Mouse (Mus musculus) G1E (cell line): Measurements from ENCODE around the gene Iqcf5. TPM values are rescaled to one million over a fixed set of nuclear protein-coding genes. Genes with fewer than 3 reads are reported as not detected.
"Not testable (repeated sequence)": the region's sequence is repeated elsewhere in the genome, so short reads cannot be mapped to it uniquely, and the experiment has no call there.

Experiments used
- ATAC-seq: 2 replicates; pipeline ENCODE4 v1.8.0; 2016; ENCODE audit warnings: mild to moderate bottlenecking; ENCODE audit not compliant: insufficient number of reproducible peaks, poor library complexity, low FRiP score, severe bottlenecking; ENCODE audit errors: extremely low read depth
- DNase-seq: peaks from one replicate; pipeline ENCODE4 v3.0.0; 2012; ENCODE audit warnings: low spot score
- H3K27me3 ChIP-seq: 2 replicates; pipeline ENCODE4 v1.6.1; 2012; ENCODE audit warnings: mild to moderate bottlenecking, low read length, inconsistent platforms; ENCODE audit not compliant: insufficient read depth
- H3K36me3 ChIP-seq: replicated peaks from 2 replicates; pipeline ENCODE3; 2012; ENCODE audit warnings: mild to moderate bottlenecking, inconsistent platforms
- H3K4me1 ChIP-seq: 2 replicates; pipeline ENCODE4 v1.6.1; 2012; ENCODE audit warnings: low read depth, low read length, inconsistent platforms, mixed read lengths; ENCODE audit not compliant: insufficient read depth
- H3K4me3 ChIP-seq: 2 replicates; pipeline ENCODE4 v1.5.1; 2012; ENCODE audit warnings: low read depth, mild to moderate bottlenecking, inconsistent platforms, low read length, moderate library complexity, mixed read lengths
- H3K9me3 ChIP-seq: replicated peaks from 2 replicates; pipeline ENCODE4 v1.6.1; 2012; ENCODE audit warnings: inconsistent platforms
- CTCF ChIP-seq: IDR thresholded peaks from 2 replicates; pipeline ENCODE4 v1.5.1; 2012; ENCODE audit warnings: low read depth, low read length, inconsistent platforms, mixed read lengths
- GATA1 ChIP-seq: IDR thresholded peaks from 2 replicates; pipeline ENCODE4 v1.6.1; 2012; ENCODE audit warnings: borderline replicate concordance, low read length, inconsistent platforms, mixed read lengths
- GATA2 ChIP-seq: IDR thresholded peaks from 2 replicates; pipeline ENCODE4 v1.6.1; 2012; ENCODE audit warnings: low read depth, low read length, inconsistent platforms, borderline replicate concordance
- POLR2AphosphoS5 ChIP-seq: IDR thresholded peaks from 2 replicates; pipeline ENCODE4 v1.6.1; 2012; ENCODE audit warnings: low read depth, low read length, inconsistent platforms; ENCODE audit not compliant: insufficient replicate concordance
- TAL1 ChIP-seq: conservative IDR thresholded peaks from 2 replicates; pipeline ENCODE4 v1.6.1; 2012; ENCODE audit warnings: low read depth, low read length, inconsistent platforms, mixed read lengths
- polyA plus RNA-seq: library from polyadenylated mRNA; stranded (reverse); fragments of >175 nt; gene quantifications from 2 replicates; pipeline ENCODE4 v1.2.3, GENCODE M21; 2012
- total RNA-seq, 2 experiments: library from RNA; stranded (forward) in 1 of 2; stranded (reverse) in 1 of 2; fragments of 200-1000 nt in 1 of 2; fragments of >200 nt in 1 of 2; fragmentation: Nextera tagmentation in 1 of 2; gene quantifications; 2 replicates each; pipeline ENCODE4 v1.2.3; 2014 to 2017

The Iqcf5 gene
- total and polyA plus RNA-seq, 3 experiments = 0.76 to 5.3 TPM; not detected in 1

- no peaks in the 10 kb centered on the region for H3K27me3 ChIP-seq
- peaks cover 55% of the 10 kb centered on the region for H3K4me1 ChIP-seq
- DNase-seq = no peak
- H3K4me3 ChIP-seq = no peak overlapping the region
- peaks cover 69% of the 10 kb centered on the region for H3K36me3 ChIP-seq
- TF ChIP-seq GATA1 (no peak), TAL1 (no peak), GATA2 (no peak), POLR2AphosphoS5 (no peak), CTCF (no peak)
- no peaks in the 10 kb centered on the region for H3K9me3 ChIP-seq
- ATAC-seq = no peak
Measured at GRCm38 (mm10) chr9:106480541-106480940, 33.8 kb upstream of the Iqcf5 start.

- no peak for DNase-seq
- ATAC-seq = no peak
- peaks cover 49% of the 10 kb centered on the region for H3K4me1 ChIP-seq
- H3K4me3 ChIP-seq = no peak overlapping the region
- peaks cover 74% of the 10 kb centered on the region for H3K36me3 ChIP-seq
- no peaks in the 10 kb centered on the region for H3K9me3 ChIP-seq
- TF ChIP-seq GATA1 (no peak), TAL1 (no peak), CTCF (no peak), POLR2AphosphoS5 (no peak), GATA2 (no peak)
- H3K27me3 ChIP-seq = no peaks in the 10 kb centered on the region
Measured at GRCm38 (mm10) chr9:106481075-106481474, 33.3 kb upstream of the Iqcf5 start.

GRCm38 (mm10) chr9:106481676-106482075 lies 32.7 kb upstream of the Iqcf5 start:
- ATAC-seq (no peak), DNase-seq (no peak)
- peaks cover 43% of the 10 kb centered on the region for H3K4me1 ChIP-seq

GRCm38 (mm10) chr9:106482578-106483115 lies 31.7 kb upstream of the Iqcf5 start:
- Histone ChIP-seq H3K27me3 (no peaks in the 10 kb centered on the region), H3K9me3 (no peaks in the 10 kb centered on the region), H3K36me3 (peaks cover 75% of the 10 kb centered on the region), H3K4me3 (no peak overlapping the region), H3K4me1 (peaks cover 43% of the 10 kb centered on the region)
- DNase-seq = no peak
- ATAC-seq = no peak
- TF ChIP-seq POLR2AphosphoS5 = no peak
- TF ChIP-seq GATA2 = no peak
- TF ChIP-seq CTCF = no peak
- TF ChIP-seq GATA1 = no peak
- no peak for TF ChIP-seq TAL1

More at GRCm38 (mm10) chr9:106481676-106482075, 32.7 kb upstream of the Iqcf5 start:
- peaks cover 75% of the 10 kb centered on the region for H3K36me3 ChIP-seq
- H3K4me3 ChIP-seq = no peak overlapping the region
- no peak for TF ChIP-seq CTCF
- no peak for TF ChIP-seq GATA2
- TF ChIP-seq GATA1 = no peak
- TF ChIP-seq POLR2AphosphoS5 = no peak
- no peak for TF ChIP-seq TAL1
- H3K27me3 ChIP-seq = no peaks in the 10 kb centered on the region
- no peaks in the 10 kb centered on the region for H3K9me3 ChIP-seq

GRCm38 (mm10) chr9:106483136-106483535 lies 31.2 kb upstream of the Iqcf5 start:
- ATAC-seq = no peak
- Histone ChIP-seq H3K9me3 (no peaks in the 10 kb centered on the region), H3K36me3 (peaks cover 75% of the 10 kb centered on the region), H3K4me3 (no peak overlapping the region), H3K4me1 (peaks cover 39% of the 10 kb centered on the region), H3K27me3 (no peaks in the 10 kb centered on the region)
- DNase-seq = no peak
- no peak for TF ChIP-seq GATA2

- H3K9me3 ChIP-seq = no peaks in the 10 kb centered on the region
- ATAC-seq (no peak), DNase-seq (no peak)
- peaks cover 36% of the 10 kb centered on the region for H3K4me1 ChIP-seq
- H3K36me3 ChIP-seq = peaks cover 73% of the 10 kb centered on the region
- H3K27me3 ChIP-seq = no peaks in the 10 kb centered on the region
- H3K4me3 ChIP-seq = no peak overlapping the region
- TF ChIP-seq TAL1 (no peak), CTCF (no peak), POLR2AphosphoS5 (no peak), GATA2 (no peak), GATA1 (no peak)
Measured at GRCm38 (mm10) chr9:106483606-106484005, 30.8 kb upstream of the Iqcf5 start.

- no peaks in the 10 kb centered on the region for H3K27me3 ChIP-seq
- DNase-seq (no peak), ATAC-seq (no peak)
- no peaks in the 10 kb centered on the region for H3K9me3 ChIP-seq
- H3K4me3 ChIP-seq = no peak overlapping the region
- H3K4me1 ChIP-seq = peaks cover 25% of the 10 kb centered on the region
- TF ChIP-seq CTCF = no peak
- no peak for TF ChIP-seq GATA2
- TF ChIP-seq POLR2AphosphoS5 = no peak
- no peak for TF ChIP-seq GATA1
- no peak for TF ChIP-seq TAL1
- peaks cover 67% of the 10 kb centered on the region for H3K36me3 ChIP-seq
Measured at GRCm38 (mm10) chr9:106485076-106485475, 29.3 kb upstream of the Iqcf5 start.

- not testable (repeated sequence) for DNase-seq, H3K4me3 ChIP-seq, H3K27me3 ChIP-seq, H3K9me3 ChIP-seq, ATAC-seq
- Histone ChIP-seq H3K36me3 (peaks cover 48% of the 10 kb centered on the region), H3K4me1 (peaks cover 12% of the 10 kb centered on the region)
Measured at GRCm38 (mm10) chr9:106487602-106488001, 26.8 kb upstream of the Iqcf5 start.
